Mouse (Mus musculus): Measurements from ENCODE around the gene Snx18. TPM values are rescaled to one million over a fixed set of nuclear protein-coding genes. Genes with fewer than 3 reads are reported as not detected.
A peak's percentile ranks its signal among the peaks of the same experiment; 100 is the strongest.

Gene Snx18
- total RNA-seq, 2 experiments from 2014 or later, result 32.7 to 33.7 TPM

GRCm38 (mm10) chr13:113574232-113574631 lies 44.1 kb downstream of the Snx18 start:
- DNase-seq, result no peak
- intact Hi-C loops (cut with DNase I), result no loop called here

DNA sequence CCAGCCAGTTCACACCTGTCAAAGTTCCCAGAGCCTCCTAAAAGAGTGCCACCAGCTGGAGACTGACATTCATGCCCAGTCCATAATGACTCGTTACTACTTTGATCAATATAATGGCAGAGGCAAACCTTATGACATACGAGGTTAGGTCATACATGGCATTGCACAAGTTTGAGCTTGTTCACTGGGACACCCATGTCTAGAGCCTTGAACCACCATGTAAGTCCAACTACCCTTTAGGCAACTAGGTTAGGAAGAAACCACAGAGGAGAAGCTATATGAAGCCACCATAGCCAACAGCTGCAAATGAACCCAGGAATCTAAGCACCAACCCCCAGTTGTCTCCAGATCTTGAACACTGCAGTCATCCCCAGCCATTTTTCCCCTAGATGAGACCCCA lies 45.0 kb downstream of the Snx18 start:
- no peak for DNase-seq
- intact Hi-C loops (cut with DNase I), result no loop called here

DNA sequence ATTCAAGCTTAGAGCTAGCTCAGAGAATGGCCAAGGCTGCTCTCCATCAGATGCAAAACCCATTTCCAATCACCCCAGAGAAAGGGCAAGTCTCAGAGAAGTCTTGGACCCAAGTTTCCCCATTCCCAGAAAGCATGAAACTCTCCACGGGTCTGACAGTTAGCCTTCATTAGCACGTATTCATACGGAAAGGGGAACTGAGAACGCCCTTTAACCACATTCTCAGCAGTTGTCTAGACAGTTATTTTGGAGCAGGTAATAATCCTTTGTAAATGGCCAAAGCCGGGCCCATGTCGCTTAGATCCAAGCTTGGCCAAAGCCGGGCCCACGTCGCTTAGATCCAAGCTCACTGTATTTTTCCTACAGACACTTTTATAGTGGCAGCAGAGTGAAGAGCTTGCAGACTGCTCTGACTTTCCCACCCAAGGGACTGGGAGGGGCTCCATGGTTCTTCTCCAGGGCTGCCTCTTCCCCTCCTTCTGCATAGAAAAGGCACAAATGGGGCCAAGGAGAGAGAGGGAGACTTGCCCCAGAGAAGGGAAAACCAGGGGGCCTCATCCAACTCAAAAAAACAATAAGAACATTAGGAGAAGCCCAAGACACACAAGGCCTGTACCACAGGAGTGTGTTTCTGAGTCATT lies 46.2 kb downstream of the Snx18 start:
- peak; percentile 55 to 62 for DNase-seq

DNA sequence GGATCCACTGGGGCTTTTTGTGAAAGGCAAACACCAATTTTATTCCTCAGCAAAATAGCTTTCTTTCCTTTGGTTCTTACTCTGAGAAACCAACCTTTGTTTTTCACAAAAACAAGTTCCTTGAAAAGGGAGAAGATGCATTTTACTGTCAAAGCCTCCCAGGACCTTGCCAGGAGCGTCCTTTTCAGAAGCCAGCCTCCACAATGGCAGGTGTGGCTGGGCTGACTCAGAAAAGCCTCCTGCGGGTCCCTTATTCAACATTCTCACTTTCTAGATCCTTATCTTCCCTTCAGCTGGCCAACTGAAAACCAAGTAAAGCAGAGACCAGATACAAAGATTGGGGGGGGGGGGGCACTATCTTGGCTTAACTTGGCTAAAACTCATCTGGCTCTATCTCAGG lies 48.8 kb downstream of the Snx18 start:
- no peak for DNase-seq
- intact Hi-C loops (cut with DNase I), result no loop called here

More for the DNA sequence above, 46.2 kb downstream of the Snx18 start:
- intact Hi-C loops (cut with DNase I), result no loop called here

DNA sequence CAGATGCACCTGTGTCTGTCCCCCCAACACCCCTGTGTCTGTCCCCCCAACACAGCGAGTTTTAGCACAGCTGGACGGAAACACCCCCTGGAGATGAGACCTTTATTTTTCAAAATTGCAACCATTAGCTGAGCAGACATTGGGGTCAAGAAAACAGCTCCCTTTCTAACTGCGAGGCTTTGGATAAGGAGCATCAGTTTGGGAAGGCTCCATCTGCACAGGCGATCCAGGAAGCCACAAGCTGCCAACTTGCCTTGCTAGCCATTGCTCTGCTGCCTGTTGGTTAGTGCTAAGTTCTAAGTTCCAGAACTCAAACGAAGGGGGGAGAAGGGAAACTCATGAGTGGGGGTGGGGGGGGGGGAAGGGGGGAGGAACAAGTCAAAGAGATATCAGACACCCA lies 51.4 kb downstream of the Snx18 start:
- intact Hi-C loops (cut with DNase I), result no loop called here
- no peak for DNase-seq

- intact Hi-C loops (cut with DNase I), result no loop called here
- no peak for DNase-seq
Observed at GRCm38 (mm10) chr13:113566411-113566810, 52.0 kb downstream of the Snx18 start.

DNA sequence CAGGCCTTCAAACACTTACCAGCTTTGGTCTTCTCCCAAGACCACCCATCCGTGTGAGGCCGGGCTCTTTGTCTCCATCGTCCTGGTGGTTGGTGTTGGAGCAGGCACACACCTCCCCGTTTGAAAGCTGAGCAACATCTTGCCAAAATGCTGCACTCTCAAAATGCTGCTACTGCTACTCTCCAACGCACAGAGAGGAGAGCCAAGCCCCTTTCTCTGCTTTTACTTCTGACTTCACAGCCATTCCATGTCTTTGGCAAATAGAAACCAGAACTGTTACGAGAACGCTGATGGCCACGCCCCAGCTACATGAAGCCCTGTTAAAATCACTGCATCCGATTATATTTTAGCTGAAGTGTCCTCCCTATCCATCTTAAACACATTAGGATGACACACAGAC lies 58.7 kb downstream of the Snx18 start:
- no peak for DNase-seq
- intact Hi-C loops (cut with DNase I), result no loop called here

DNA sequence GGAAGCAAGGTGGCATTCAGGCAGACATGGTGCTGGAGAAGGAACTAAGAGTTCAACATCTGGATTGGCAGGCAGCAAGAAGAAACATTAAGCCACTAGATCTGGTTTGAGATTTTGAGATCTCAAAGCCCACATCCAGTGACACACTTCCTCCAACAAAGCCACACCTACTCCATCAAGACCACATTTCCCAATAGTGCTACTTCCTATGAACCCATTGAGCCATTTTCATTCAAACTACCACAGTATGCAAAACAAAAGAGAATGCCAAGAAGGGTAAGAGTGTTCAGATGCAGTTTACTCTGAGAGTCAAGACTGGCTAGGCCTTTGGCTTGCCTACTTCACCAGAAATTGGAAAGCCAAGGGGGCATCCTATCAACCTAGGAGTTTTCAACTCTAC lies 61.8 kb downstream of the Snx18 start:
- intact Hi-C loops (cut with DNase I), result no loop called here
- no peak for DNase-seq

DNA sequence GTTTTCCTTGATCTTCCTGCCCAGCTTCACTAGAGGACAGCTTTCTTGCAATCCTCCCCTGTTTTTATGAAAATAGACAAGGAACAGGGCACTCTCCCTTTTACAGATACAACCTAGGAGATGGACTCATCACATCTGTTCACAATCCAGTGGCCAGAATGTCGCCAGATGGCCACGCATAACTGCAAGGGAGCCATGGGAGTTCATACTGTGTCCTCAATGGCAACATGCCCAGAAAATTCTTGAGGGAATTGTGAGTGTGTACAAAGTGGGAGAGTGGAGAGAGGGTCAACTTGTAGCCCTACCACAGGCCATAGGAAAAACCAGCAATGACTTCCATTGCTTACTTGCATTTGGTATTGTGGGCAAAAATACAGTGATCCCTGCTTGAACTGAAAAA lies 63.1 kb downstream of the Snx18 start:
- intact Hi-C loops (cut with DNase I), result no loop called here

GRCm38 (mm10) chr13:113553603-113554230 lies 64.6 kb downstream of the Snx18 start:
- peak in 1 of 2 experiments; percentile 31 for DNase-seq
- intact Hi-C loops (cut with DNase I), result no loop called here

More for the DNA sequence above, 63.1 kb downstream of the Snx18 start:
- DNase-seq, result peak; percentile 76 to 82

DNA sequence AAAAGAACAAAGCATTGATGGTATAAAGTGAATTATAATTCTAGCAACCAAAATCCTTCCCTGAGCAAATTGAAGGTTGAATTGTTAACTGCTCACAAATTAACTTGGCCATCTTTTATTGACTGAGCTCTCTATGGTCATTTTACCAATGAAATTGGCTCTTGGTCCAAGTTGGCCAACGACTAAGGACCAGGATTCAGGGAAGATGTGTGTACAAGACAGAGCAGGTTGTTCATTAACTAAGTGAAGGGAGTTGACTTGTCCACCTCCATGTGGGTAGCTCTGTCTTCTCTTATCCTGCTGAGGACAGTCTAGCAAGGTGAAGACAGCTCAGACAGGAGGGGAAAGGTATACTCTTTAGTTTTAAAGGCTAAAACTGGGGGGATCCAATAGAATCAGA lies 66.0 kb downstream of the Snx18 start:
- DNase-seq, result no peak
- intact Hi-C loops (cut with DNase I), result no loop called here

DNA sequence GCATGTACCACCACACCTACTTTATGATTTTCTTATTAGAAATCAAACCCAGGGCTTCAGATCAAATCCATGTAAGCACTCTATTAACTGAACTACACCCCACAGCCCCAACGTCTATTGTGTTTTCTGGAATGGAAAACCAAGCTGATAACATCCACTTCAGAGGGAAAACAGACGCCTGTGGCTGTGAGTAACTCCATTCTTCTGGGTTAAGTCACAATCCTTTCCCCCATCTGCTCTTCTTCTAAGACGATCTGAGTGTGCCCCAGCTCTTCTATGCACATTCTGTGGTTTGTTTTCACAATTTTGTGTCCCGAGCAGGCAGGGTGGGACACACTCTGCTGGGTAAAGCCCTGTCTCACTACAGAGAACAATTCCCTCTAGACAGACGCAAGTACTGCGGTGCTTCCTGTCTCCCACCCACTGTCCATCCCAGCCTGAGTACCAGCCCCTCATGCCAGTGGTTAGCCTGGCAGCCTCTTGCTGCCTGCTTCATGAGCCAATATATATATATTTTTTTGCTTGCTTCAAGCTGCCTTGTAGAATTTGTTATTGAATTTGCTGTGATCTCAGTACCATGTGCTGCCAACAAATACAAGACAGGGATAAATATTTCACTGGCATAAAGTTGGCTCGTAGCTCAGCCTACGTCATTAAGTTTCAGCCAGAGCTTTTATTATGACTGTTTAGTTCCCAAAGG lies 67.3 kb downstream of the Snx18 start:
- peak; percentile 65 to 71 for DNase-seq
- intact Hi-C loops (cut with DNase I), result loop anchor here (2.0 kb wide), 1 partner anchor 66 kb away; no protein-coding TSS in a partner anchor

DNA sequence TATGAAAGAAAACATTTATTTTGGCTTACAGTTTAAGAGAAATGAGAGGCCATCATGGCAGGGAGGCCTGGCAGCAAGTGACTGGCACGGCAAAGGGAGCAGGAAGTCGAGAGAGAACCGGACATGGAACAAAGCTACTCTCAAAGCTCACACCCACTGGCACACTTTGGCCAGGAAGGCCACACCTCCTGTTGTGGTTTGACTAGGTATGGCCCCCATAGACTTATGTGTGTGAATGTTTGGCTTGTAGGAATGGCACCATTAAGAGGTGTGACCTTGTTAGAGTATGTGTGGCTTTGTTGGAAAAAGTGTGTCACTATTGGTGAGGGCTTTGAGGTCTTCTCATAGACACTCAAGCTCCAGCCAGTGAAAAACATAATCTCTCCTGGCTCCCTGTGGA lies 69.3 kb downstream of the Snx18 start:
- intact Hi-C loops (cut with DNase I), result no loop called here
- no peak for DNase-seq

DNA sequence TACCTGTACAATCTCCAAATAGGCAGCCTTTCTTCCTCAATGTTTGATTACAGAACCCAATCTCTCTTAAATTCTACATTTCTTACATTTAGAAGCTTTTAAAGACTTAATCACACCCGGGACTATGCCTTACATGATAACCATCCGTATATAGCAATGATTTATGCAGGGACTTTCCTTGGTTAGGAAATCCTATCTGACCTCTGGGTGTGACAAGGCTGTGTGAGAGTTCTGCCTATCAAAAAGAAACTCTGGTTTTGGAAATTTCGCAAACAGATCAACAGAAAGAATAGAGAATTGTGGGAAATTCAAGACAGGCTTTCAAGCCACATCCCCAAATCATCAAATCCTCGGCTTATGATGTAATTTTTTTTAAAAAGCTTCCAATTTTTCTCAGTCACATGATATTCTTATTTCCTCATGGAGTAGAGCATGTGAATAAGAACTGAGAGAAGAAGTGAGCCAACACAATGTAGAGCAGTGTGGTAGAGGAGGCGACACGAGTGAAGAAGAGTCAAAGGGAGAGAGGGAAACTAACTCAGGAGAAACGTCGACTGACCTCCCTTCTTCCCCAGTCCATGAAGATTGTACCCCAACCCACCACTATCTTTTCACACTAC lies 70.4 kb downstream of the Snx18 start:
- intact Hi-C loops (cut with DNase I), result no loop called here
- no peak for DNase-seq

DNA sequence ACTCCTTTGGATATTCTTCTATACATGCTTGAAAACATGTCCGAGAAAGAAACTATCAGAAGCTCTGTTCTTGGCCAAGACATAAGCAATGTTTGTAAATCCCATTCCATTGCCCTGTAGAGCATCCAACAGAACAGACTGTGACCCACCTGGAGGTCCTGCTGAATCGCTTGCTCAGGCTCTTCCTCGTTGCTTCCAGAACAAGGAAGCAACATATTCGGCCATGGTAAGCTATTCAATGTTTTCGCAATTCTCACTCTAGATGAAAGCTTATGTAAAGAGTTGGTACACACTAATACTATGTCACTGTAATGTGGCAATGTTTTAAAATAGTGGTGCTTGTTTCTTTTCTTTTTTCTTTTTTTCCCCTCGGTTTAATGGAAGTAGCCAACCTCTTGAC lies 76.0 kb downstream of the Snx18 start:
- no peak for DNase-seq
- intact Hi-C loops (cut with DNase I), result no loop called here

Other genes with a start within 250 kb of the Snx18 start
- 10 to 100 TPM; 16.0 to 17.0 TPM for gene Hspb3, start 45.1 kb upstream of the Snx18 start, total RNA-seq (2021)
- gene Arl15, start 175.9 kb upstream of the Snx18 start, total RNA-seq (2021), result 10 to 100 TPM; 15.9 to 18.0 TPM

All from heart, postnatal 10 days (tissue).